Mouse (Mus musculus) embryonic fibroblast, embryonic 13.5 days (primary cell): ENCODE data around the gene Trpm3.

Experiments used
- CTCF ChIP-seq: IDR thresholded peaks from 2 replicates; pipeline ENCODE4 v1.5.1; 2011; ENCODE audit warnings: mild to moderate bottlenecking, control low read depth, low read length, moderate library complexity, borderline replicate concordance; ENCODE audit not compliant: insufficient read depth
- POLR2A ChIP-seq: IDR thresholded peaks from 2 replicates; pipeline ENCODE4 v1.6.1; 2011; ENCODE audit warnings: low read depth, mild to moderate bottlenecking, control low read depth, low read length, moderate library complexity

- TF ChIP-seq CTCF (no peak), POLR2A (no peak)
Measured at GRCm38 (mm10) chr19:22882670-22883111, 743.8 kb downstream of the Trpm3 start.
